Mouse (Mus musculus) midbrain, embryonic 14.5 days (tissue): ENCODE measurements at regions not wholly inside any gene's neighbourhood (a gene's known extent, or its start where the extent isn't known, plus 50 kb on each side); places are given as distances from the start of the nearest gene placed in this dataset.
A peak's percentile ranks its signal among the peaks of the same experiment; 100 is the strongest.

Source experiments
- ATAC-seq: fragments of 200-750 bp; cut with Nextera tagmentation; 2 replicates; pipeline ENCODE4 v1.8.0; 2017; ENCODE audit warnings: moderate number of reproducible peaks, moderate library complexity; ENCODE audit not compliant: low FRiP score, low TSS enrichment
- DNase-seq: peaks from one replicate; pipeline ENCODE4 v3.0.0-alpha.2; 2015
- H3K27ac ChIP-seq: fragments of 300-500 bp; sonication (generic); replicated peaks from 2 replicates; pipeline ENCODE4 v1.5.1; 2014; ENCODE audit warnings: mild to moderate bottlenecking, low read depth, low read length, moderate library complexity
- H3K27me3 ChIP-seq: fragments of 300-500 bp; sonication (generic); 2 replicates; pipeline ENCODE4 v1.6.1; 2014; ENCODE audit warnings: low read length, control low read depth, mixed read lengths; ENCODE audit not compliant: control insufficient read depth, insufficient read depth
- H3K36me3 ChIP-seq: fragments of 300-500 bp; sonication (generic); 2 replicates; pipeline ENCODE4 v1.6.1; 2014; ENCODE audit warnings: low read length, control low read depth; ENCODE audit not compliant: control insufficient read depth, insufficient read depth
- H3K4me1 ChIP-seq: fragments of 300-500 bp; sonication (generic); 2 replicates; pipeline ENCODE4 v1.6.1; 2014; ENCODE audit warnings: mild to moderate bottlenecking, antibody characterized with exemption, low read length, control low read depth; ENCODE audit not compliant: control insufficient read depth, insufficient read depth
- H3K4me2 ChIP-seq: fragments of 300-500 bp; sonication (generic); 2 replicates; pipeline ENCODE4 v1.6.1; 2014; ENCODE audit warnings: mild to moderate bottlenecking, low read length, moderate library complexity
- H3K4me3 ChIP-seq: fragments of 300-500 bp; sonication (generic); replicated peaks from 2 replicates; pipeline ENCODE4 v1.5.1; 2014; ENCODE audit warnings: low read depth, low read length
- H3K9ac ChIP-seq: fragments of 300-500 bp; sonication (generic); replicated peaks from 2 replicates; pipeline ENCODE4 v1.6.1; 2014; ENCODE audit warnings: mild to moderate bottlenecking, low read length, moderate library complexity
- H3K9me3 ChIP-seq: fragments of 300-500 bp; sonication (generic); 2 replicates; pipeline ENCODE4 v1.6.1; 2016; ENCODE audit warnings: low read length, control low read depth, mixed read lengths; ENCODE audit not compliant: control insufficient read depth
- WGBS: fragments of 180-500 bp; shearing (Covaris S2); extraction: QIAGEN DNeasy Blood & Tissue Kit; methylation state at CpG from one replicate; pipeline ENCODE4 v1.1.7; 2014; 5-methylcytosine and 5-hydroxymethylcytosine counted together

DNA sequence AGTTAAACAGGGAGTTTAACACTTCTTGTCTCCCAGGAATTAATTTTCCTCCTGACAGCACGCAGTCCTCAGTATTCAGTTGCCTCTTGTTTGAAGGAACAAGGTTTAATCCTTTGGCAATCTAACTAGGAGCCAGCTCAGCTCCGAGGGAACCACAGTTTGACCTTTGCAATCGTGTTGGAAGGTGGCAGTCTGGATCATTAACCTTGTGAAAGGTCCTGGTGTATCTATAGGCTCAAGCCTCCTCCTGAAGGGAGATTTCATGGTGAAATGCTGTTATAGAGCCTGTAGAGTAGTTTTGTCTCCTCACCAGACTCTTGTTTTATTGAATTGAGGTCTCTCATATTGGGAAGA lies 1723.6 kb upstream of the Gm7489 start:
- DNase-seq (no peak), ATAC-seq (peak; percentile 60)
- Histone ChIP-seq H3K27me3 (no peaks in the 10 kb centered on the region), H3K36me3 (no peaks in the 10 kb centered on the region), H3K9me3 (no peaks in the 10 kb centered on the region), H3K4me3 (no peak overlapping the region), H3K9ac (no peak overlapping the region; the same call in 1 of the 2 replicates), H3K4me2 (peak overlapping the region; percentile 34; the same call in 1 of the 2 replicates), H3K4me1 (peaks cover 20% of the 10 kb centered on the region), H3K27ac (peak overlapping the region; percentile 85)
- 2% methylated on average over 3 of the region's 3 CpGs for WGBS

DNA sequence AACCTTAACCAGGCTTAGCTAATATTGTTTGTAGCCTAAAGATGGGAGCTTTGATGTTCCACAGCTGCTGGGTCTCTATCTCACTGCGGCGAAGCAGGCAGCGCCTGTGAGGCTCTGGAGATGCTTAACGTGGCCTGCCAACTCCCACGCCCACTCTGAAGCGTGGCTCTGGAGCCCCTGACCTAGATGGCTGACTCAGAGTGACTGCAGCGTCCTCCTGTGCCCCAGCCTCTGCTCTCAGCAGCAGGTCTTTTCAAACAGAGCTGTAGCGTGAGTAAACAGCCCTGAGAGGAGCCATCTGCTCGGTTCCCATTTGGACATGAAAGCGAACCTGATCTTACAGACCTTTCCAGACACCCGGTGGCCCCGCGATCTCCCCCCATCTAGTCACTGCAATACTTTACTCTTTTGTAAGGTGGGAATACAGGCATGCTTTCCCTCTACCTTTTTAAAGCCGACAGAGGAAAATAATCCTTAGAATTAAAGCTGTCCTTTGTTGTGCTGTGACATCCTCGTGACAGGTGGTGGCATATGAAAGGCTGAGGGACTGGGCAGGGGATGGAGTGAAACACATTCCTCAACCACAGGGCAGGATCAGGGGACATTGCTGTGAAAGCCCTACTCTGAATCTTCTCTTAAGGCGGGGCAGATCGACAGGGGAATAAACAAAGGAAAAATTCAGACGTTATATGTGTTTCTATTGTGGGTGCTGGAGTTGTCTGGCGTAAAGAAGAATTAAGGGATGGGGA lies 1723.0 kb upstream of the Gm7489 start:
- Histone ChIP-seq H3K9me3 (no peaks in the 10 kb centered on the region), H3K36me3 (no peaks in the 10 kb centered on the region), H3K9ac (peak overlapping the region; percentile 24; the same call in 1 of the 2 replicates), H3K4me2 (peak overlapping the region; percentile 38), H3K27ac (peak overlapping the region; percentile 85), H3K27me3 (no peaks in the 10 kb centered on the region), H3K4me1 (peaks cover 20% of the 10 kb centered on the region), H3K4me3 (no peak overlapping the region)
- peak; percentile 70; the same call in 1 of the 2 replicates for ATAC-seq
- 8% methylated on average over 19 of the region's 19 CpGs for WGBS
- DNase-seq, result peak; percentile 68

DNA sequence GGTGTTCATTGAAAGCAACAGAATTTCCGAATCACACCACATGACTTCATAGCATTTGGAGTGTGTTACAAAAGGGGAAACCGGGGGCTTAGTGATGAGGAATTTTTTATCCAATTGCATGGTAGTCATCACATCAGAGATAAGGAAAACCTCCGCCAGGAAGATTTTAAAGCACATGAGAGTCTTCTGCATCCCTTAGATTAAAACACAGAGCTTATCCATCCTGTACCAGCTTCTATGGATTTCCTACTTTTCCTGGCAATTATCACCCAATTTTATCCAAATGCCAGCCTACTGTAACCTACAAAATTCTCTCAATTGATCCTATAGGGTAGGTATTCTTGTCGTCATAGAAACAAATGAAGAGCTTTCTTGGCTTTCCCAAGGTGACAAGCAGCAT lies 1718.6 kb upstream of the Gm7489 start:
- WGBS, result 82% methylated on average over 4 of the region's 4 CpGs
- Histone ChIP-seq H3K27me3 (no peaks in the 10 kb centered on the region), H3K9ac (no peak overlapping the region), H3K27ac (no peak overlapping the region), H3K4me1 (peaks cover 11% of the 10 kb centered on the region), H3K9me3 (no peaks in the 10 kb centered on the region), H3K36me3 (no peaks in the 10 kb centered on the region), H3K4me2 (no peak overlapping the region), H3K4me3 (no peak overlapping the region)
- DNase-seq (no peak), ATAC-seq (no peak)

DNA sequence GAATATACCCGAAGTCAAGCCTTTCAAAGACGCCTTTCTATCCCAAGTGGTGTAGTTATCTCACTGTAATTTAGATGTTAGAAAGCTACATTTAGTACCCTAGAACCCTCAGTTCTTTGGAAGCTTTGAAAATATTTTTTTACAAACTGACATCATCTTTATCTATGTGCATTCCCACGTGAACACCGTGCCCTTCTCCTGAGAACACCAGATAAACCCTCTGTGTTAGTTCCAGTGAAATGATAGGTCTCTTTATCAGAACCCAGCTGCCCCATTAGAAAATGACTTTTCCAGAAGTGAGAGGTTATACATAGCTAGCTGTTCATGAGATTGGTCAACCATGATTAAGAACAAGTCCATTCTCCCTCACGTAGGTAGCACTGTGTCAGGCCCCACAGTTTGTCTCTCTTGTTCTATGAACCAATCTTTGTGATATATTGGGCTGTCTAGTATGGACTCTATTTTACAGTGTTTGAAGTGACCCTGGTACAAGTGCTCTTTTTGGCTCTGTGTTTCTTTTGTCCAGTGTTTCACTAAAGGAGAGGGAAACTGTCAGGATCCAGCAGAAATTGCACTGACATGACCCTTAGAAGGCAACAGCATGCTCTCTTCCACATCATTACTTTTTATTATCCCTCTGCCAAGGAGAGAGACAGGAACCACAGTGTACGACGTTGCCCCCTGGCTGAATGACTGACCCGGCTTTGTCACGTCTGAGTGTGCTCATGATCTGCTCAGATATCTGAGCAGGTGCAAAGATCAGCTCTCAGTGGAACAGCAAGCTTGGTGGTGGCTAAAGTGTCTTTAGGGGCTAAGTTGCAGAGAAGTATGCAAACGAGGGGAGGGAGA lies 1717.9 kb upstream of the Gm7489 start:
- H3K4me3 ChIP-seq, result no peak overlapping the region
- no peak overlapping the region for H3K4me2 ChIP-seq
- H3K27ac ChIP-seq, result no peak overlapping the region
- no peaks in the 10 kb centered on the region for H3K9me3 ChIP-seq
- WGBS, result 77% methylated on average over 10 of the region's 10 CpGs
- ATAC-seq (no peak), DNase-seq (no peak)
- H3K27me3 ChIP-seq, result no peaks in the 10 kb centered on the region
- peaks cover 5% of the 10 kb centered on the region; the same call in 1 of the 2 replicates for H3K4me1 ChIP-seq
- no peak overlapping the region for H3K9ac ChIP-seq
- H3K36me3 ChIP-seq, result no peaks in the 10 kb centered on the region

DNA sequence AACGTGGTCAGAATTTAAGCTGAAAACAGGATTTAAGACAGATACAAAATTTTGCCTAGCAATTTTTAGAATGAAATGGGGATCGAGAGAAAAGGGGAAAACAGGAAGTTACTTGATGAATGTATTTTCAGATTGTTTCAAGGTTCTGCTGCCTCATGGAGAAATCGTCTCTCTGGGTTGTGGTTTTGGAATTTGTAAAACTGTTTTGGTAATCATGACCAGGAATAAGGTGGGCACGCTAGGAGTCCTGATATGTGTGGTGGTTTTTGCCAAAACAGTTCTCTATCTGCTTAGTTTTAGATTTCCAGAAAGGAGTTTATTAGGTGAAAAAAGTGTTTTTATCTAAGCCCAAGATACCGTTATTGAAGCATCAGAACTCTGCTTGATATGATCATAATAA lies 1716.9 kb upstream of the Gm7489 start:
- WGBS, result 83% methylated on average over 5 of the region's 5 CpGs
- no peak overlapping the region for H3K9ac ChIP-seq
- H3K4me1 ChIP-seq, result no peaks in the 10 kb centered on the region
- ATAC-seq, result no peak
- no peak overlapping the region for H3K4me2 ChIP-seq
- no peaks in the 10 kb centered on the region for H3K27me3 ChIP-seq
- no peaks in the 10 kb centered on the region for H3K36me3 ChIP-seq
- H3K9me3 ChIP-seq, result no peaks in the 10 kb centered on the region
- no peak overlapping the region for H3K4me3 ChIP-seq
- no peak overlapping the region for H3K27ac ChIP-seq
- no peak for DNase-seq

DNA sequence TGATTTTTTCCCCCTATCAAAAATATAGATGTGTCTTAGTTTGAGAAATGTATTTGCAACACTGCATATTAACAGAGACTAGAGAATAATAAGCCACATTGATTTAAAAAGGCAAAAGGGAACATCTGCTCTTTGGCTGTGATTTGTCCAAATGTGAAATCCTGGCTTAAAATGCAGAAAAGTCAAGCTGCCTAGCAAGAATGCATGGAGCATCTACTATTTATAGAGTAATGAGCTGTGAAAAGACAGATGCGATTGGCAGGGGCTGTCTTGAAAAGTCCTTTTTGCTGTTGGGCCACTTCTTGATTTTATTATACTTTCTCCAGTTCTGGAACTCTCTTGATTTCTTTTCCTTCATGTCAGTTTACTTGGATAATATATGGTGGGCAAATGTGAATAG lies 1707.8 kb upstream of the Gm7489 start:
- Histone ChIP-seq H3K9me3 (no peaks in the 10 kb centered on the region), H3K9ac (no peak overlapping the region), H3K4me3 (no peak overlapping the region), H3K4me1 (no peaks in the 10 kb centered on the region), H3K27me3 (no peaks in the 10 kb centered on the region), H3K36me3 (no peaks in the 10 kb centered on the region), H3K27ac (no peak overlapping the region), H3K4me2 (no peak overlapping the region)
- 79% methylated on average over 1 of the region's 1 CpGs for WGBS
- ATAC-seq (no peak), DNase-seq (no peak)

DNA sequence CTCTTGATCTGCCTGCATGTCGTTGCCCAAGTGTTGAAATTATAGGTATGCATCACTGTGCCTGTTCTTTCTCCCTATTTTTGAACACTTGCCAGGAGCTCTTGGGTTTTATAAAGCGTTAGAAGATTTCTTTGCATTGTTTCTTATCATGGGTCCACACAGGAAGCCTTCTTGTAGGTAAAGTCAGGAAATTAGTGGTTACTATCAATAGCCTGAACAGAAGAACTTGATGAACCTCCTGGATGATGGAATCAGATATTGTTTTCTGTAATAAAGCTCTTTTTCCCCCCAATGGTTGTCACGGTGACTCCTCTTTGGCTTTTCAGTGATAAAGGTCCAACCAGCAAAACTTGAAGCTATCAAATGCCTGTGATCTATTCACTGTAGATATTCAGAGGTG lies 1706.0 kb upstream of the Gm7489 start:
- Histone ChIP-seq H3K27ac (no peak overlapping the region), H3K4me1 (no peaks in the 10 kb centered on the region), H3K36me3 (no peaks in the 10 kb centered on the region), H3K4me2 (no peak overlapping the region), H3K27me3 (no peaks in the 10 kb centered on the region), H3K9me3 (no peaks in the 10 kb centered on the region), H3K4me3 (no peak overlapping the region), H3K9ac (no peak overlapping the region)
- DNase-seq, result no peak
- no peak for ATAC-seq
- WGBS, result 84% methylated on average over 3 of the region's 3 CpGs

DNA sequence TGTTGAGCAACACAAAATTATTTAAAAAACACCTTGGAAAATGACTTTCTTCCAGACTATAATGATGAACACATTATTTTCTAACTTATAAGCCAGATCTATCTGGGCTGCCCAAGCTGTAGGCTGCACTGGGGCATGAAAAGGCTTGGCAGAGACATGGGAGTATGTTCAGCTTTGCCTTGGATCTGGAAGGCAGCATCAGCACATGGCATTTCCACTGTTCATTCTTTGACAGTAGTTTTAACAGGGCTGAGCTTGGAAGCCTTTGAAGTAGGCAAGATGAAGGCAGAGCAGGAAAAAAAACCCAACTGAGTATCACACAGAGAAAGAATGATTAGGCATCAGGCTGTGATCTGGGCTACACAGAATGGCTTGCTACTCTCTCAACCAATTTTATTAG lies 1705.3 kb upstream of the Gm7489 start:
- H3K36me3 ChIP-seq, result no peaks in the 10 kb centered on the region
- no peak overlapping the region for H3K4me3 ChIP-seq
- ATAC-seq, result no peak
- no peaks in the 10 kb centered on the region for H3K9me3 ChIP-seq
- H3K27ac ChIP-seq, result no peak overlapping the region
- H3K4me1 ChIP-seq, result no peaks in the 10 kb centered on the region
- H3K27me3 ChIP-seq, result no peaks in the 10 kb centered on the region
- H3K9ac ChIP-seq, result no peak overlapping the region
- no peak overlapping the region for H3K4me2 ChIP-seq
- no peak for DNase-seq

DNA sequence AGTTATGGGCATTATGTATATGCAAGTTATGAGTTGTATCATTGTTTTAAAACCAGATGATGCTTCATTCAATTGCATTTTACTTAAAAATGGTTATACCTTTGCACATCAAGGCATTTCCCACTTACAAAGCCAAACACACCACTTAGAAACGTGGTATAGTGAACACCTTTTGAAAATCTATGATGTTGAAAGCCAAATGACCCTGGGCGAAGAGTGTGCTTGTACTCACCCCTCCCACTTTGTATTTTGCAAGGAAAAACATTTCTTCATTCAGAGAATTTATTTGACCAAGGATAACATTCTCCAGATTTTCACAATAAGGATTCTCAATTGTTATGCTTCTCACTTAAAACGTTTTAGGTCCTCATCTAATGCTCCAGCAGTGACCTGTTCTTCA lies 1693.5 kb upstream of the Gm7489 start:
- H3K9ac ChIP-seq, result no peak overlapping the region
- H3K4me3 ChIP-seq, result no peak overlapping the region
- no peaks in the 10 kb centered on the region for H3K27me3 ChIP-seq
- DNase-seq (no peak), ATAC-seq (no peak)
- H3K4me1 ChIP-seq, result no peaks in the 10 kb centered on the region
- no peaks in the 10 kb centered on the region for H3K36me3 ChIP-seq
- no peak overlapping the region for H3K4me2 ChIP-seq
- H3K27ac ChIP-seq, result no peak overlapping the region
- WGBS, result 71% methylated on average over 3 of the region's 3 CpGs
- H3K9me3 ChIP-seq, result no peaks in the 10 kb centered on the region
